ENCODE assay signal across 17 mouse cellular contexts in the genomic region with DNA sequence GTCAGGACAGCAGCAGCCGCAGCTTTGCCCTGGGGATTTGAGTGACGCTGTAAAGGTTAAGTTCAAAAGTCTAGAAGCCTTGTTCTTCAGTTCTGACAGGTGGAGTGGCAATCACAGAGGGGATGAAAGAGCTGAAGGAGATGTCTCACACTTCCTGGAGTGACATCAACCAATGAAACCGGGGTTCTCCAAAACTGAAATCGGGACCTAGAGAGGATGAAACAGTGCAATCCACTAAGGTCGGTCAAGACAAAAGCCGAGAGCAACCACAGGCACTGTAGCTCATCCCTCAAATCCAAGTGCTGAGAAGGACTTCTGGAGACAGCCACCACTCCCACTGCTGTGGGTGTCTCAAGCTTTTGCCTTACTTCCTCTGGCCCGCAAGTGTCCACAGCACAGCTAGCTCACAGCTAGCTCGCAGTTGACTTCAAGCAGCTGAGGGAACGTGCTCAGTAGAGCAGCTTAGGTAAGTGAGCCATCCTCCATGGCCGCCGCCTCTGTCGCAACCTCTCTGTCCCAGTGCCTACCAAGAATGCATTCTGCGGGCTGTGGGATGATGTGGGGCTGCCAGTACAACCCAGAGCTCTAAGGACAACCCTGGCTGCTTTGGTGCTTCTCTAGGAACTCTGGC. TPM values are rescaled to one million over a fixed set of nuclear protein-coding genes. Genes with fewer than 3 reads are reported as not detected.
DNase-seq lines count a peak whose midpoint lies in the region; ATAC-seq lines count a peak whose summit lies in the region.
"Had no signal": no experiment of that assay in that cellular context is flagged by ENCODE, and none has a peak within 500 bp of the region (broad histone marks: within the 10 kb centered on the region; RNA-seq: fewer than 3 reads in every experiment).

A gene (plus strand): TSS at position 253 of the 631 bp plus-strand sequence.

- no peaks in the 10 kb centered on the region for H3K36me3 ChIP-seq in kidney, embryonic 14.5 days (ENCODE audit: control insufficient read depth, insufficient read depth, low read length)
- H3K36me3 ChIP-seq: embryonic facial prominence, embryonic 15.5 days; liver, embryonic 12.5 days; midbrain, embryonic 10.5 days had no signal

- no peaks in the 10 kb centered on the region for H3K4me1 ChIP-seq in kidney, embryonic 14.5 days (ENCODE audit: control insufficient read depth, insufficient read depth, low read length)
- H3K4me1 ChIP-seq: embryonic facial prominence, embryonic 15.5 days; liver, embryonic 12.5 days; midbrain, embryonic 10.5 days had no signal

- peak; percentile 15 to 17 for DNase-seq in spleen, postnatal 36 days (ENCODE audit: low spot score in 2 of 2)
- DNase-seq in spleen, adult 18-20 months = no peak
- DNase-seq in naive thymus-derived CD4-positive, alpha-beta T cell, adult 2 months (ENCODE audit: low read depth) = peak; percentile 81
- no peak for DNase-seq in gastrocnemius, postnatal 25 days
- DNase-seq: adrenal gland, postnatal 25 days; cerebellum, adult 11 months; heart, postnatal 10 days; kidney, postnatal 10 days had no signal

- no peaks in the 10 kb centered on the region for H3K27me3 ChIP-seq in kidney, embryonic 14.5 days (ENCODE audit: control insufficient read depth, insufficient read depth, low read length)
- H3K27me3 ChIP-seq: embryonic facial prominence, embryonic 15.5 days; liver, embryonic 12.5 days had no signal

- H3K4me3 ChIP-seq in kidney, embryonic 14.5 days (ENCODE audit: low read length) = no peak within 1 kb of the TSS
- H3K4me3 ChIP-seq: embryonic facial prominence, embryonic 15.5 days; liver, embryonic 12.5 days; midbrain, embryonic 10.5 days had no signal

- 84% methylated on average over 13 of the region's 13 CpGs for WGBS in kidney, embryonic 14.5 days

- no peaks in the 10 kb centered on the region for H3K9me3 ChIP-seq in kidney, embryonic 14.5 days (ENCODE audit: control insufficient read depth, low read length)
- H3K9me3 ChIP-seq: embryonic facial prominence, embryonic 15.5 days; liver, embryonic 12.5 days; midbrain, embryonic 10.5 days had no signal

- no peak within 1 kb of the TSS for H3K4me2 ChIP-seq in kidney, embryonic 14.5 days (replicated peaks; ENCODE audit: low read depth, low read length)
- H3K4me2 ChIP-seq: embryonic facial prominence, embryonic 15.5 days; liver, embryonic 12.5 days had no signal

- no peak within 1 kb of the TSS for H3K9ac ChIP-seq in kidney, embryonic 14.5 days (ENCODE audit: low read depth, low read length)
- H3K9ac ChIP-seq: embryonic facial prominence, embryonic 15.5 days; liver, embryonic 12.5 days had no signal

- H3K27ac ChIP-seq in kidney, embryonic 14.5 days (ENCODE audit: low read depth, low read length) = no peak within 1 kb of the TSS
- H3K27ac ChIP-seq: embryonic facial prominence, embryonic 15.5 days; hindbrain, postnatal 0 days; liver, embryonic 12.5 days; midbrain, embryonic 10.5 days had no signal

- ATAC-seq in erythroid progenitor cell, adult 5-6 weeks (replicated peaks; ENCODE audit: low FRiP score, poor library complexity, severe bottlenecking) = 0 out of 2 replicates have a peak, but pooled peaks have one; percentile 34
- no peak for ATAC-seq in megakaryocyte-erythroid progenitor cell, adult 5-6 weeks (replicated peaks; ENCODE audit: low FRiP score, low TSS enrichment, poor library complexity, severe bottlenecking)
- ATAC-seq in kidney, embryonic 14.5 days (ENCODE audit: low FRiP score, low TSS enrichment) = no peak
- ATAC-seq: hindbrain, postnatal 0 days; liver, embryonic 12.5 days had no signal

RNA-seq across cellular contexts. Expression of the gene that starts here (rescaled TPM):
- total RNA-seq in erythroid progenitor cell, adult 5-6 weeks (2015; ENCODE audit: low replicate concordance) = 4.2 and 22.3 TPM in 2 replicates
- 6.9 and 12.3 TPM in 2 replicates for total RNA-seq in erythroid progenitor cell, adult 5-6 weeks (2017; ENCODE audit: low replicate concordance)
- total RNA-seq in gastrocnemius, postnatal 25 days (2021) = not detected
- total RNA-seq in megakaryocyte-erythroid progenitor cell, adult 5-6 weeks (2014; fragmentation: Nextera tagmentation) = 0.64 TPM in 1 of 2 replicates, not detected in the other
- 0.23 and 2.5 TPM in 2 replicates for total RNA-seq in megakaryocyte-erythroid progenitor cell, adult 5-6 weeks (2017)
- polyA plus RNA-seq in kidney, embryonic 14.5 days (2014; fragmentation: Nextera tagmentation; extraction: Ambion mirVana) = 0.22 TPM in 1 of 2 replicates, not detected in the other
- total RNA-seq: adrenal gland, postnatal 25 days; ES-E14; hindbrain, postnatal 0 days; layer of hippocampus, postnatal 14 days had no signal
- polyA plus RNA-seq: midbrain, embryonic 10.5 days had no signal

Comparison
In these comparisons a context has a peak if more than half of its experiments do, and no peak if none do; other contexts are left out.
1. DNase-seq: peak in spleen, postnatal 36 days (2 of 2) and naive thymus-derived CD4-positive, alpha-beta T cell, adult 2 months (single experiment); none in spleen, adult 18-20 months (0 of 2) and gastrocnemius, postnatal 25 days (single experiment).